Mouse (Mus musculus) inflammation-experienced regulatory T-cells, adult 16 weeks (primary cell): ENCODE measurements around the gene Lmln. TPM values are rescaled to one million over a fixed set of nuclear protein-coding genes. Genes with fewer than 3 reads are reported as not detected.

Source experiments
- polyA plus RNA-seq: library from polyadenylated mRNA; unstranded; fragments of 100-300 nt; shearing (Covaris generic); gene quantifications from one replicate; pipeline ENCODE4 v1.2.1, GENCODE M21; 2017

The Lmln gene
- 0.38 TPM for polyA plus RNA-seq

GRCm38 (mm10) chr16:33062024-33062681, at the start of gene Lmln:
Gene Lmln, plus strand, starts transcription at chr16:33062521.

GRCm38 (mm10) chr16:33056095-33056785, 6.1 kb upstream of the Lmln start, which contains the start of the genes Iqcg and Rpl35a:
Gene Iqcg, minus strand, starts transcription at chr16:33056218.
Gene Rpl35a, plus strand, starts transcription at chr16:33056453.

Other genes with a start within 250 kb of the Lmln start
- gene Fyttd1, start 185.0 kb upstream of the Lmln start, polyA plus RNA-seq, result 90.1 TPM
- 23.0 TPM for gene Rubcn, start 184.8 kb upstream of the Lmln start, polyA plus RNA-seq
- 108 TPM for gene Lrch3, start 148.4 kb upstream of the Lmln start, polyA plus RNA-seq
- 0.49 TPM for gene Iqcg, start 6.3 kb upstream of the Lmln start, polyA plus RNA-seq
- 658 TPM for gene Rpl35a, start 6.1 kb upstream of the Lmln start, polyA plus RNA-seq
- 10.8 TPM for gene Osbpl11, start 122.5 kb downstream of the Lmln start, polyA plus RNA-seq
- 132 TPM for gene Snx4, start 188.9 kb downstream of the Lmln start, polyA plus RNA-seq